Mouse (Mus musculus) small intestine, adult 2 months (tissue): ENCODE data around the gene Tes.

ENCODE experiments used
- CTCF ChIP-seq: fragments of 200-500 bp; IDR thresholded peaks from 2 replicates; pipeline ENCODE4 v1.5.1; 2012; ENCODE audit warnings: low read depth, mild to moderate bottlenecking, control low read depth, inconsistent platforms, low read length, moderate library complexity, mixed read lengths; ENCODE audit not compliant: insufficient replicate concordance, insufficient read length; ENCODE audit errors: extremely low read depth
- POLR2A ChIP-seq: fragments of 200-500 bp; IDR thresholded peaks from 2 replicates; pipeline ENCODE4 v1.6.1; 2012; ENCODE audit warnings: low read depth, mild to moderate bottlenecking, control low read depth, inconsistent platforms, low read length, moderate library complexity

DNA sequence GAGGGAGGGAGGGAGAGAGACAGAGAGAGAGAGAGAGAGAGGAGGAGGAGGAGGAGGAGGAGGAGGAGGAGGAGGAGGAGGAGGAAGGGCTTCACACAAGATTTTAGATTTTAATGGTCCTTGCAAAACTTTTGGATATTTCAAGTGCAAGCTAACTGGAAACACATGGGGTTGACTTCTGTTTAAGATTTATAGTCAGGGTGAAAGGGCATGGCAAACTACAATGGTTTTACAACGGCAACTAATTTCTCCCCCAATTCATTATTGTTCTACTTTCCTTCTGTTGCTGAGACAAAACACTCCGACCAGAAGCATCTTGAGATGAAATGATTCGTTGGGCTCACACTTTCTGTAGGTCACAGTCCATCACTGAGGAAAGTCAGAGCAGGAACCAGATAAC lies 87.6 kb downstream of the Tes start:
- TF ChIP-seq POLR2A (no peak), CTCF (no peak)
